Mouse (Mus musculus) myocyte (in vitro differentiated cells): ENCODE data around the gene 9230112D13Rik. TPM values are rescaled to one million over a fixed set of nuclear protein-coding genes. Genes with fewer than 3 reads are reported as not detected.

Experiments
- H3K27me3 ChIP-seq: one replicate; pipeline ENCODE4 v1.6.1; 2011; ENCODE audit not compliant: control insufficient read depth, insufficient read depth, insufficient read length
- H3K36me3 ChIP-seq: one replicate; pipeline ENCODE4 v1.6.1; 2011; ENCODE audit not compliant: control insufficient read depth, insufficient read depth
- H3K4me2 ChIP-seq: one replicate; pipeline ENCODE4 v1.6.1; 2011; ENCODE audit warnings: low read depth, control low read depth
- H3K4me3 ChIP-seq: one replicate; pipeline ENCODE4 v1.5.1; 2011; ENCODE audit warnings: mild to moderate bottlenecking, control low read depth, moderate library complexity
- H3K79me2 ChIP-seq: one replicate; pipeline ENCODE4 v1.6.1; 2011; ENCODE audit not compliant: control insufficient read depth, insufficient read depth
- H3ac ChIP-seq: one replicate; pipeline ENCODE4 v1.6.1; 2011; ENCODE audit not compliant: control insufficient read depth, insufficient read length
- CEBPB ChIP-seq: IDR thresholded peaks from 2 replicates; pipeline ENCODE4 v1.6.1; 2011; ENCODE audit warnings: mild to moderate bottlenecking, moderate library complexity; ENCODE audit not compliant: poor library complexity, insufficient read depth, severe bottlenecking
- E2F4 ChIP-seq: IDR thresholded peaks from one replicate; pipeline ENCODE4 v1.6.1; 2011; ENCODE audit warnings: mild to moderate bottlenecking, control low read depth, moderate library complexity; ENCODE audit not compliant: insufficient read depth
- MAX ChIP-seq: IDR thresholded peaks from one replicate; pipeline ENCODE4 v1.6.1; 2011; ENCODE audit warnings: low read depth, mild to moderate bottlenecking, control low read depth
- MYOD1 ChIP-seq, 3 experiments: IDR thresholded peaks; one replicate each; pipeline ENCODE4 v1.6.1; 2011; ENCODE audit warnings: control low read depth in 2 of 3, low read depth in 2 of 3, mild to moderate bottlenecking in 2 of 3, moderate library complexity in 1 of 3; ENCODE audit not compliant: insufficient read length in 2 of 3, control insufficient read depth in 1 of 3
- MYOG ChIP-seq, 3 experiments: IDR thresholded peaks; one replicate each; pipeline ENCODE4 v1.6.1; 2011; ENCODE audit warnings: control low read depth in 2 of 3, low read depth in 2 of 3, mild to moderate bottlenecking in 2 of 3; ENCODE audit not compliant: insufficient read length in 2 of 3, control insufficient read depth in 1 of 3, insufficient read depth in 1 of 3
- POLR2A ChIP-seq: IDR thresholded peaks from one replicate; pipeline ENCODE4 v1.6.1; 2011; ENCODE audit warnings: low read depth, mild to moderate bottlenecking, control low read depth, moderate library complexity; ENCODE audit not compliant: insufficient read length
- POLR2AphosphoS2 ChIP-seq: IDR thresholded peaks from one replicate; pipeline ENCODE4 v1.6.1; 2011; ENCODE audit warnings: low read depth, control low read depth; ENCODE audit not compliant: insufficient read length
- REST ChIP-seq: IDR thresholded peaks from one replicate; pipeline ENCODE4 v1.6.1; 2011; ENCODE audit warnings: mild to moderate bottlenecking, control low read depth, moderate library complexity; ENCODE audit not compliant: insufficient read depth, insufficient read length
- SRF ChIP-seq: IDR thresholded peaks from one replicate; pipeline ENCODE4 v1.6.1; 2011; ENCODE audit warnings: low read depth; ENCODE audit not compliant: control insufficient read depth, insufficient read length
- TCF12 ChIP-seq: IDR thresholded peaks from one replicate; pipeline ENCODE4 v1.6.1; 2011; ENCODE audit warnings: mild to moderate bottlenecking, control low read depth; ENCODE audit not compliant: poor library complexity, insufficient read depth, severe bottlenecking
- TCF3 ChIP-seq: IDR thresholded peaks from one replicate; pipeline ENCODE4 v1.6.1; 2011; ENCODE audit warnings: low read depth, control low read depth; ENCODE audit not compliant: insufficient read length
- USF1 ChIP-seq: IDR thresholded peaks from one replicate; pipeline ENCODE4 v1.6.1; 2011; ENCODE audit warnings: low read depth, mild to moderate bottlenecking, control low read depth, moderate library complexity
- polyA plus RNA-seq: library from polyadenylated mRNA; unstranded; fragments of >200 nt; fragmentation: generic; extraction: Trizol; gene quantifications from one replicate; pipeline ENCODE4 v1.2.1, GENCODE M21; 2012; ENCODE audit warnings: missing spikeins

The 9230112D13Rik gene
- not detected for polyA plus RNA-seq

DNA sequence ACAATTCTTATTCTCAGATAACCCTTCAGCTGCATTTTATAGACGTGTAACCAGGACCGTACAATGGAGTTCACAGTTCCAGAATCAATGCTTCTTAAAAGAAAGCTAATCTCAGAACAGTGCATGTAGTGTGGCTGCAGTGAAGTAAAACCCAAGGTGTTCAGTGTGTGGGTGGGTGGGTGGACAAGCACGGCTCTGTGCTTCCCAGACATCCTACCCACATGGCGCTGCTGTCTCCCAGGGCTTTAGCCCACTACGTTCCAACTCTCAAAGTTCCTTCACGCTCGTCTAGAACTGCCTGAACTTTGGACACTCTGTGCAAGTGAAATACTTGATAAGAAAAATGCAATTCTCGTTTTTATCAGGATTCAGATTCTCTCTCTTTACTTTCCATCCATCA is at the start of gene 9230112D13Rik:
Gene 9230112D13Rik (minus strand): TSS at position 101 of the 400 bp plus-strand sequence.
- TF ChIP-seq TCF3 (no peak), MYOG (IDR thresholded peaks at IDR 0.05; ENCODE audit: control insufficient read depth in 1 of 3, insufficient read depth in 1 of 3, insufficient read length in 2 of 3, low read depth in 2 of 3) (no peak), REST (no peak), CEBPB (no peak), POLR2AphosphoS2 (no peak), USF1 (no peak), POLR2A (no peak), E2F4 (no peak), MYOD1 (IDR thresholded peaks at IDR 0.05; ENCODE audit: control insufficient read depth in 1 of 3, insufficient read length in 2 of 3, low read depth in 2 of 3) (no peak), MAX (no peak), SRF (no peak), TCF12 (no peak)
- no peak within 1 kb of the TSS for H3K4me3 ChIP-seq
- H3ac ChIP-seq = no peak within 1 kb of the TSS
- H3K27me3 ChIP-seq = no peaks in the 10 kb centered on the region
- no peaks in the 10 kb centered on the region for H3K36me3 ChIP-seq
- H3K79me2 ChIP-seq = no peaks in the 10 kb centered on the region
- H3K4me2 ChIP-seq = no peak within 1 kb of the TSS

DNA sequence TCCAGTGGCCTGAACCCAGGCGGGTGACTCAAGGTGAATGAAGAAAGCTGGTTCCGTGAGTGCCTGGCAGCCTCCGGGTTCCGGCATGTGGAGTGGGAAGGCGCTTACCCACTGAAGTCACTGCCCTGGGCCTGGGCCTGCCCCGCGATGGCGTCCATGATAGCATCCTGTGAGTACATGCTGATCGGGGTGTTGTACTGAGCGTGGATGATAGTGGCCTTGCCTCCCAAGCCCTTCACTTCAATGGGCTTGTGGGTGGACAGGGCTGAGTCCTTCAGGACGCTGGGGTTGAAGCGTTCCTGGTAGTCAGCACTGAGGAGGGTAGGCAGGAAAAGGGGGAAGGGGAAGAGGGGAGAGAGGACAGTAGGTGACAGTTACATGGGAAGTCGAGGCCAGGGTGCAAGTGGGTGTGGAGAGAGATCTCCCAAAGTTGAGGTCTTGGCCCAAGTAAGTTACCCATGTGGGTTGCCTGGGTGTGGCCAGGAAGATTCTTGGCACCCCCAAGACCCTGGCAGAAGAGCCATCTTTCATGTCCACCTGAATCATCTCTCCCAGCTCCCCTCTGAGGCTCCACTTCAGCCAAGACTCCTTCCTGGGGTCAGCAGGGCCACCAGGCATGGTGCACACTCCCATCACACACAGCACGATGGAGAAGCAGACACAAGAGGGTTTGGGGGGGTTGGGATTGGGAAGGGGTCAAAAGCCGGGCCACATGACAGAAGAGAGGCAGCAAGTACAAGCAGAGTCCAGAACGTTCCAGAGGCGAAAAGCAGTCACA is 49.2 kb upstream of the 9230112D13Rik start:
- H3K79me2 ChIP-seq = no peaks in the 10 kb centered on the region
- H3K27me3 ChIP-seq = no peaks in the 10 kb centered on the region
- TF ChIP-seq REST = no peak
- peak; percentile 4 for TF ChIP-seq POLR2A
- TF ChIP-seq E2F4 = no peak
- TF ChIP-seq MYOD1 (IDR thresholded peaks at IDR 0.05; ENCODE audit: control insufficient read depth in 1 of 3, insufficient read length in 2 of 3, low read depth in 2 of 3) = no peak
- no peak for TF ChIP-seq SRF
- no peak for TF ChIP-seq TCF12
- no peak for TF ChIP-seq CEBPB
- no peak for TF ChIP-seq TCF3
- peak; percentile 39 for TF ChIP-seq POLR2AphosphoS2
- TF ChIP-seq USF1 = no peak
- TF ChIP-seq MYOG (IDR thresholded peaks at IDR 0.05; ENCODE audit: control insufficient read depth in 1 of 3, insufficient read depth in 1 of 3, insufficient read length in 2 of 3, low read depth in 2 of 3) = no peak
- no peak for TF ChIP-seq MAX
- peaks cover 7% of the 10 kb centered on the region for H3K36me3 ChIP-seq
- no peak overlapping the region for H3K4me2 ChIP-seq
- H3ac ChIP-seq = no peak overlapping the region
- no peak overlapping the region for H3K4me3 ChIP-seq

DNA sequence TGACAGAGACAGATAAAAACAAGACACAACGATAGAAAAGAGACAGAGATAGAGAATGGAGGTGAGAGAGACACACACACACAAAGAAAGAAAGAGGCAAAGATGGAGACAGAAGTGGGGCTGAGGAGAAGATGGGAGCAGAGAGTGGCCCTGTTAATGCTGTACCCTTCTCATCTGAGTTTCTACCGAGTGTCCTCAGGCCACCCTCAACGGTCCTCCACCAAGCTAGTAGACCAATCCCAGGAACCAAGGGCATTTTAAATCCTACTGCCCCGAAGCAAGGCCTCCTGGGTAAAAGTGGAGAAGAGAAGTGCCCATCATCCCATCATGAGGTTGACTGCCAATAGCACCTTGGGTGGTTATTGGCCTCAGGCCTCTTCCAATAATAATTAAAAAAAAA is 48.3 kb upstream of the 9230112D13Rik start:
- Histone ChIP-seq H3K36me3 (peaks cover 3% of the 10 kb centered on the region), H3ac (no peak overlapping the region), H3K79me2 (no peaks in the 10 kb centered on the region), H3K27me3 (no peaks in the 10 kb centered on the region), H3K4me2 (no peak overlapping the region), H3K4me3 (no peak overlapping the region)
- no peak for TF ChIP-seq POLR2AphosphoS2
- TF ChIP-seq POLR2A = no peak
- TF ChIP-seq MYOG (IDR thresholded peaks at IDR 0.05; ENCODE audit: control insufficient read depth in 1 of 3, insufficient read depth in 1 of 3, insufficient read length in 2 of 3, low read depth in 2 of 3) = no peak
- TF ChIP-seq TCF12 = no peak
- TF ChIP-seq MYOD1 (IDR thresholded peaks at IDR 0.05; ENCODE audit: control insufficient read depth in 1 of 3, insufficient read length in 2 of 3, low read depth in 2 of 3) = no peak
- no peak for TF ChIP-seq TCF3
- no peak for TF ChIP-seq SRF
- no peak for TF ChIP-seq MAX
- no peak for TF ChIP-seq CEBPB
- no peak for TF ChIP-seq USF1
- TF ChIP-seq E2F4 = no peak
- no peak for TF ChIP-seq REST

DNA sequence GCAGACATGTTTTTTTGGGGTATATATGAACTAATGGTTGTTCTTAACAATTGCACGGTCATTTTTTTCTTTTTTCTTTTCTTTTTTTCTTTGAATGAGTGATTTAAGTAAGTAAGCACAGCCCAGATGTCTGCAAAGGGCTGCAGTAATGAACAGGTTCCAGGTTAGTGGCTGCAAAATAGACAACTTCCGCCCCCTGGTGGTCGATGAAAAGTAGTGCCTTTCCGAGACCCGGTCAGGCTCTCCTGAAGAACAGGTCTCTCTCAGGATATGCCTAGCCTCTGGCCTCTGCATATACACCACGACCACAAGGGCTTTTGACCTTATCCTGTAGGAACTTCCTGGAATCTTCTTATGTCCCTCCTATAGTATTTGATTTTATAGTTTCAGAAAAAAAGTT is 47.7 kb upstream of the 9230112D13Rik start:
- Histone ChIP-seq H3K27me3 (no peaks in the 10 kb centered on the region), H3K36me3 (peaks cover 3% of the 10 kb centered on the region), H3K4me3 (no peak overlapping the region), H3ac (no peak overlapping the region), H3K4me2 (no peak overlapping the region), H3K79me2 (no peaks in the 10 kb centered on the region)
- no peak for TF ChIP-seq MYOG (IDR thresholded peaks at IDR 0.05; ENCODE audit: control insufficient read depth in 1 of 3, insufficient read depth in 1 of 3, insufficient read length in 2 of 3, low read depth in 2 of 3)
- no peak for TF ChIP-seq POLR2A
- TF ChIP-seq CEBPB = no peak
- no peak for TF ChIP-seq TCF12
